ENCODE assay signal across 18 mouse cellular contexts in the genomic region with DNA sequence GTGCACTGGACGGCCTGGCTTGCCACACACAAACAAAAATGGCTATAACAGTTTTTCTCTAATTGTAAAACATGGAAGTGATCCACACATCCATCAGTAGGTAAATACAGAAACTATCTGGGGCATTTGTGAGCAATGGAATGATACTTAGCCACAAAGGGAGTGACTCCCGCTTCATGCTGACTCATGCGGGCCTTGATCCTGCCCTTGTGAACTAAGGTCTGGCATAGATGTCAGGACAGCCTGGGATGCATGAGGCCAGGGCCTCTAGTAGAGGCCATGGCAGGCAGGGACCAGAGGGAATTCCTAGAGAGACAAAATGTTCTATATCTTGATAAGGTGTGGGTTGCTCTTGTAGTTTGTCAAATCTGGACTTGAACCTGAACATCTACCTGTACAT. TPM values are rescaled to one million over a fixed set of nuclear protein-coding genes. Genes with fewer than 3 reads are reported as not detected.
A peak's percentile ranks its signal among the peaks of the same experiment; 100 is the strongest.
DNase-seq lines count a peak whose midpoint lies in the region; ATAC-seq lines count a peak whose summit lies in the region.
"Had no signal": no experiment of that assay in that cellular context is flagged by ENCODE, and none has a peak within 500 bp of the region (broad histone marks: within the 10 kb centered on the region; RNA-seq: fewer than 3 reads in every experiment).

No protein-coding gene starts in this region.

- peaks cover 8% of the 10 kb centered on the region for H3K36me3 ChIP-seq in liver, embryonic 15.5 days (replicated peaks)

- ATAC-seq in erythroblast, adult 5-6 weeks (replicated peaks; ENCODE audit: low FRiP score, poor library complexity, severe bottlenecking): peak; percentile 76
- ATAC-seq in liver, embryonic 15.5 days (ENCODE audit: insufficient read depth): peak; percentile 82
- ATAC-seq: forebrain, embryonic 14.5 days had no signal

- no peak overlapping the region for H3K4me3 ChIP-seq in liver, embryonic 15.5 days (replicated peaks)
- H3K4me3 ChIP-seq: hindbrain, embryonic 13.5 days; limb, embryonic 10.5 days; megakaryocyte, embryonic 14.5 days; neural tube, embryonic 15.5 days had no signal

- peak overlapping the region; percentile 83 for H3K27ac ChIP-seq in liver, embryonic 15.5 days (replicated peaks)
- H3K27ac ChIP-seq: hindbrain, embryonic 13.5 days; limb, embryonic 10.5 days; neural tube, embryonic 15.5 days had no signal

- peak; percentile 83 to 88 for DNase-seq in adrenal gland, adult (ENCODE audit: inconsistent age in 2 of 2, low spot score in 1 of 2)
- no peak for DNase-seq in adrenal gland, postnatal 4 days (ENCODE audit: low spot score in 2 of 2)
- DNase-seq in Muller cell, postnatal 12 days (ENCODE audit: inconsistent ontology term): peak; percentile 64
- DNase-seq in retina, postnatal 1 day: no peak
- DNase-seq in kidney, adult 8-10 months: no peak
- DNase-seq in lung, postnatal 10 days: no peak
- DNase-seq: heart, adult 11 months; kidney, adult 11 months; kidney, postnatal 4 days; layer of hippocampus, postnatal 36 days; thymus, postnatal 36 days had no signal

- H3K27me3 ChIP-seq in liver, embryonic 15.5 days: no peaks in the 10 kb centered on the region
- H3K27me3 ChIP-seq: hindbrain, embryonic 13.5 days; megakaryocyte, embryonic 14.5 days; neural tube, embryonic 15.5 days had no signal

- WGBS in liver, embryonic 15.5 days (ENCODE audit: insufficient replicate concordance): 67% methylated on average over 3 of the region's 3 CpGs

- H3K4me2 ChIP-seq in liver, embryonic 15.5 days: peak overlapping the region; percentile 29; the same call in 1 of the 2 replicates
- H3K4me2 ChIP-seq: hindbrain, embryonic 13.5 days; neural tube, embryonic 15.5 days had no signal

- no peaks in the 10 kb centered on the region for H3K9me3 ChIP-seq in liver, embryonic 15.5 days (replicated peaks)
- H3K9me3 ChIP-seq: hindbrain, embryonic 13.5 days; limb, embryonic 10.5 days; neural tube, embryonic 15.5 days had no signal

- peaks cover 43% of the 10 kb centered on the region for H3K4me1 ChIP-seq in liver, embryonic 15.5 days (replicated peaks)
- H3K4me1 ChIP-seq: hindbrain, embryonic 13.5 days; limb, embryonic 10.5 days; neural tube, embryonic 15.5 days had no signal

- H3K9ac ChIP-seq in liver, embryonic 15.5 days: 0 out of 2 replicates have a peak overlapping the region, but pooled peaks have one; percentile 9
- H3K9ac ChIP-seq: hindbrain, embryonic 13.5 days; neural tube, embryonic 15.5 days had no signal

RNA-seq across cellular contexts. Expression of a gene that starts 25.4 kb away (rescaled TPM):
- total RNA-seq in adrenal gland, postnatal 4 days (2021): 1 to 10 TPM; 9.1 to 9.7 TPM
- total RNA-seq in erythroblast, adult 5-6 weeks (2015; ENCODE audit: low replicate concordance): 29.8 and 52.2 TPM in 2 replicates
- total RNA-seq in erythroblast, adult 5-6 weeks (2017; ENCODE audit: low replicate concordance): 66.5 and 82.1 TPM in 2 replicates
- 63.5 and 68.6 TPM in 2 replicates for polyA plus RNA-seq in liver, embryonic 15.5 days (2015; fragmentation: Nextera tagmentation; extraction: Ambion mirVana)

Comparison
In these comparisons a context has a peak if more than half of its experiments do, and no peak if none do; other contexts are left out.
1. DNase-seq: peak in adrenal gland, adult (2 of 2) and Muller cell, postnatal 12 days (single experiment); none in adrenal gland, postnatal 4 days (0 of 2), retina, postnatal 1 day (single experiment), kidney, adult 8-10 months (0 of 2) and lung, postnatal 10 days (single experiment).